Mouse (Mus musculus): ENCODE measurements around the gene Wwc1. TPM values are rescaled to one million over a fixed set of nuclear protein-coding genes. Genes with fewer than 3 reads are reported as not detected.

The Wwc1 gene
- total RNA-seq, 2 experiments from 2014 or later, result 1.3 to 1.5 TPM

GRCm38 (mm10) chr11:35899946-35900345 is 80.4 kb downstream of the Wwc1 start:
- intact Hi-C loops (cut with DNase I), result no loop called here
- no peak for DNase-seq (ENCODE audit: low spot score)

GRCm38 (mm10) chr11:35893454-35893853 is 86.9 kb downstream of the Wwc1 start:
- no peak for DNase-seq (ENCODE audit: low spot score)
- intact Hi-C loops (cut with DNase I), result no loop called here

- DNase-seq (ENCODE audit: low spot score), result no peak
- intact Hi-C loops (cut with DNase I), result no loop called here
These were observed 87.3 kb downstream of the Wwc1 start for GRCm38 (mm10) chr11:35893018-35893421.

- intact Hi-C loops (cut with DNase I), result no loop called here
- DNase-seq (ENCODE audit: low spot score), result no peak
These were observed 88.0 kb downstream of the Wwc1 start for GRCm38 (mm10) chr11:35892293-35892692.

DNA sequence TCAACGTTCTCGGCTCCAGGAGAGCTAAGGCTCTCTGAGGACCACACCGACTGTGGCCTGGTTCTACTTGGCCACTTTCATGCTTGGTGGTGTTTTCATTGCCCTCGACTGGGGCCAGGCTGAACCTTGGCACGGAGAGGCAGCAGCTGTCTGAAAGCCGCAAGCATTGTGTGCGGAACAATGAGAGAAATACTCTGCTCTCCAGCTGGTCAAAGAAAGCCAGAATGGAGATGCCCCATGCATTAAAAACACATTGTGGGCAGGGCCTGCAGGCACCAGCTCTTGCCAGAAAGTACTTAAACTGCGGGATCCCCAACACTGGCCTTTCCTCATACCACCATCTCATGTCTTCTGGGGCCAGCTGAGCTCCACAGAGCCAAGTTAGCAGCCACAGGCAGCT is 91.5 kb downstream of the Wwc1 start:
- intact Hi-C loops (cut with DNase I), result no loop called here
- no peak for DNase-seq (ENCODE audit: low spot score)

DNA sequence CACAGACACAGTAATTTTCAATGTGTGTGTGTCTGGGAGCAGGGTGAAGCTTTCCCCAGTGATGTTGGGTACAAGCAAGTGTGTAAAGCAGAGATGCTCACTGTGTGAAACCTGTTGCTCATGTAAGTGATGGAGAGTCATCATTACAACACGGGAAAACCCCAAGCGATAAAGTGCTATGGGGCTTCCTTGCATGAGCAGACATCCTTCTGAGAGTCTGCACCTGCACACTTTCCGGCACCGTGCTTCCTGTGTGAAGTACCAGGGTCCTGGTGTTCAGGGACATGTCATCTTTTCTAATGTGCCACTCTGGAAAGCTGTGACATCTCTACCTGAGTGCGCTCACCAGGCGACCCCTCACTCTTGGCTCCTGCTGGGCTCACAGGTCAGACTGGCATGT is 97.5 kb downstream of the Wwc1 start:
- no peak for DNase-seq (ENCODE audit: low spot score)
- intact Hi-C loops (cut with DNase I), result no loop called here

- intact Hi-C loops (cut with DNase I), result no loop called here
- no peak for DNase-seq (ENCODE audit: low spot score)
These were observed 101.8 kb downstream of the Wwc1 start for GRCm38 (mm10) chr11:35878559-35878897.

GRCm38 (mm10) chr11:35877651-35878558 is 102.4 kb downstream of the Wwc1 start:
- DNase-seq (ENCODE audit: low spot score), result no peak
- intact Hi-C loops (cut with DNase I), result no loop called here

DNA sequence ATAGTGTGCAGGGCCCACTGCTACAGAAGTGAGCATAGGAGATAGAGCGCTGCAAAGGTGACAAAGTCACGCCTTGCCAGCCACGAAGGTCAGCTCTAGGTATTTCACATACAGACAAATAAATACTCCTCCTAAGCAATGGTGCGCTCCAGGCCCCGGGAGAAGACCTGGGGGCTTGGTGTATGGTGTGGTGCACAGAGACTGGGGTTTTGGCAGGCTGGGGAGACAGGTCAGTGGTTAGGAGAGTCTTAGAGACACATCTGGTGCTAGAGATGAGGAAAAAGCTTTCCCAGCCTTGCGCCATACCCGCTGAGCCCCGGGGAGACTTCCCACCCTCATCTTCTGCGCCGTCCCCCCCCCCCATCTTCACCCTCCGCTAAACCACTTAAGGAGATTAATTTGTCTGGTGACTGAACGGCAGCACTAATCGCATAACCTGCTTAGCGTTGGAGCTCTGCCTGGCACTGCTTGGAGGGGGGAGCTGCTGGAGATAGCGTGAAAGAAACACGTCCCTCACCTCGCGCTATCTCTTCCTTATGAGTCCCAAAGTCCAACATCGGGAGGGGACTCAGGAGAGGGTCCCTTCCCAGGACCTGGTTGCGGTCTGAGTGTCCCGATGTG is 106.6 kb downstream of the Wwc1 start:
- intact Hi-C loops (cut with DNase I), result no loop called here
- no peak for DNase-seq (ENCODE audit: low spot score)

DNA sequence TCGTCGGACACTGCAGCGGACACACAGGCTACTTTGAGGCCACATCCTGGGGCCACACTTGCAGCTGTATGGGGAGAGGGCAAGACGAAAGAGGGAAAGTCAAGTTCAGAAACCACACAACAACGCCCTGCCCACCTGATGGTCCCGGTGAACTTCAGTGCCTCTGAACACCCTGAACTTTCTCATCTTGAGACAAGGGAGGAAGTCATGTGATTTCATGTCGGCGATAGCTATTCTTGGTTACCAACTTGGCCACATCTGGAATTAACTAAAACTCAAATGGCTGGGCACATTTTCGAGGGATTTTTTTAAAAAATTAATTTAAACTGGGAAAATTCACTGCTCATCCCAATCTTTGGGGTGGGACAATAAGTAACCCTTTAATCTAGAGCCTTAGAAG is 109.4 kb downstream of the Wwc1 start:
- intact Hi-C loops (cut with DNase I), result no loop called here
- no peak for DNase-seq (ENCODE audit: low spot score)

- intact Hi-C loops (cut with DNase I), result no loop called here
- no peak for DNase-seq (ENCODE audit: low spot score)
These were observed 114.2 kb downstream of the Wwc1 start for GRCm38 (mm10) chr11:35866140-35866539.

- intact Hi-C loops (cut with DNase I), result no loop called here
- DNase-seq (ENCODE audit: low spot score), result no peak
These were observed 115.2 kb downstream of the Wwc1 start for GRCm38 (mm10) chr11:35864981-35865604.

GRCm38 (mm10) chr11:35863653-35864052 is 116.7 kb downstream of the Wwc1 start:
- intact Hi-C loops (cut with DNase I), result no loop called here
- DNase-seq (ENCODE audit: low spot score), result no peak

DNA sequence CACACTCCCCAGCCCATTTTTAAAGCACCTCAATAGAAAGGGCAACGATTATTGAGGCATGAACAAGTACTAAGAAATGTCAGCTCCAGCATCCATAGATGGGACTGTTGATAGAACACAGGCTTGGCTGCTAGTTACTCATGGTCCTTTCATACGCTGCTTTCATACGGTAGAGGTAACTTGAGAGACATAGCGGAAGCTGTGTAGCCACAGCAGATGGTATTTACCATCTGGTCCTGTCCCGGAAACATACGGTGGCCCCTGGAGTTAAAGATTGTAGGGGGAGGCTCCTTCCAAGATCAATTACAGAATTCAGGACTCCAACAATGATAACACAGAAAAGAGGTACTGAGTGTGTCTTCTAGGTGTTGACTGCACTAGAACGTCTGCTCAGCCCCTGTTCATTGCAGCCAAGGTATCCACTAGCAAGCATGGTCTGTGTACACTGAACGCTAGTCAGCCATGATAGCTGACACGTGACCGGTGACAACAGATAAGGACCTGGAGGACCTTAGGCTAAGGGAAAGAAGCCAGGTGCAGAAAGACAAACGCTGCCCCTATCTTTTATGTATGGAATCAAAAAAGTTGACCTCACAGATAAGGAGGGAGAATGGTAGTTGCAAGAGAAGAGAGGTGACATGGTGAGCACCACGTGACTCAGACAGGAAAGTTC is 122.8 kb downstream of the Wwc1 start:
- intact Hi-C loops (cut with DNase I), result no loop called here
- DNase-seq (ENCODE audit: low spot score), result no peak

DNA sequence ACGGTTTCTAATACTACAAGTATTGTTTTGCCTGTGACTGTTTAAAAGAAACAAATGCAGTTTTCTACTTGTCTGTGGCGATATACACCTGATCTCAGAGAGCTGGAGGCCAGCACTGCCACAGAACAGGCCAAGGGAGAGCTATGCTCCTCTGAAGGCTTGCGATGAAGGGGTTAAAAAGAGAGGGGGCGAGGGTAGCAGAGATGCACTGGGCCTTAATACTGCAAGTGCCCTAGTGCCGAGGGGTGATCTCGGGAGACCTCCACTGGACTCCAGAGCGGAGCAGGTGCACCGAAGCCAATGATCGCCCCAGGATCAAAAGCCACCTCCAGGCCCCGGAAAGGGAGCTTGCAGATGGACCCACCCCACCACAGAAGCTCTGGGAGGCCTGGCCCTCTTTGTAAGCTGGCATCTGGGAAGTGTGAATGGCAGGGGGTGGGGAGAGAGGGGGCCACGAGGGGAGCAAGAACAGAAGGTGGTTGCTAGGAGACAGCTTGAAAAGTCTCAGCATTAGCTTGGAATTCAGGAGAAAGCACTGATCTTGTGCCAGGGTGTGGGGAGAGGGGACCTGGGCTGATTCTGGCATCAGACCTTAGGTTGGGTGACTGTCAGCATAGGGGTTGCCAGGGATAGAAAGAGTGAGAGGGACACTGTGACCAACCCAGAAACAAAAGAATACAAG is 123.8 kb downstream of the Wwc1 start:
- no peak for DNase-seq (ENCODE audit: low spot score)
- intact Hi-C loops (cut with DNase I), result no loop called here

DNA sequence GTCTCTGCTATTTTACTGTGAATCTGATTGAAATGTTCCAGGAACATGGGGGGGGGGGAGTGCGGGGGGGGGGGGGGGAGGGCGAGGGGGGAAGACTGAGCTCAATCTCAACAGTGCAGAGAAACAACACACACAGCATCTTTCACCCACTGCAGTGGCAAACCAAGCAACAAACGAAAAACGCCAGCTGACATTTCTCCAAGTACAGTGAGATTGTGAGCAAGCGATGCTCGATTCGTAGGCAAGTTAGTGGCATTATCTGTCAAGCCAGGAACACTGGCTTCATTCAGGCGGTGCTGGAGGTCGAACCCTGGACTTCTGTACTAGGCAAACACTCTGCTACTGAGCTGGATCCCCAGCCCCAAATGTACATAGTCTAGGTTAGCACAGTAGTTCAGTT is 124.8 kb downstream of the Wwc1 start:
- intact Hi-C loops (cut with DNase I), result no loop called here
- no peak for DNase-seq (ENCODE audit: low spot score)

GRCm38 (mm10) chr11:35854941-35855340 is 125.4 kb downstream of the Wwc1 start:
- DNase-seq (ENCODE audit: low spot score), result no peak
- intact Hi-C loops (cut with DNase I), result no loop called here

- intact Hi-C loops (cut with DNase I), result no loop called here
- no peak for DNase-seq (ENCODE audit: low spot score)
These were observed 126.7 kb downstream of the Wwc1 start for GRCm38 (mm10) chr11:35853651-35854050.

DNA sequence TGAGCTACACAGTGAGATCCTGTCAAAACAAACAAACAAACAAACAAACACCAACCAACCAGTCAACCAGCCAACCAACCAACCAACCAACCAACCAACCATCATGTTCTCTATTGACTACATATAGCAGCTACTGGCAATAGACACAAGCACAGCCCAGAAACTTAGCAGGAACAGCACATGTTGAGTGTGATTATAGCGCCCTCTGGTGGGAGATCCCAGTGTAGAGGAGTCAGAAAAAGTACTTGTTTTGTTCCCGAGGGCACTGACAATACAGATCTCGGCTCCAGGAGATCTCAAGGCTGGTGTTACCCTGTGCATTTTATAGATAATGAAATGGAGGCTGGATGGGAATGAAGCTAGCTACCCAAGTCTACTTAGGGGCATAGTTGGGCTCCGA is 127.6 kb downstream of the Wwc1 start:
- no peak for DNase-seq (ENCODE audit: low spot score)

DNA sequence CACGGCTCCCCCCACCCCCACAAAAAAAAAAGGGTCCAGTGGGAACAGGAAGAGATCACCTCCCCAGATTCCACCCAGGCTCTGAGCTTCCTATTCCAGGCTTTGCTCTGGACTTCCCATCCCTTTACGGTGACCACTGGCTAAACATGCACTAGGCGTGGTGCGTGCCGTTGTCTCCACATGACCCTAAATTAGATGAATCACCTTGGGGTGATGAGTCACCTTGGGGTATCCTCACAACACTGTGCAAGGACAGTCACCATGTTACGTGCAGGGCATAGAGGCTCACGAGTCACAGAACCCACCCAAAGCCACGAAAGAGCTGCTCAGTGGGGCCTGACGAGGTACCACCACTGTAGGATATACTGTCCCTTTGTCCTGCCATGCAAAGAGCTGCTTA is 136.0 kb downstream of the Wwc1 start:
- intact Hi-C loops (cut with DNase I), result loop anchor here (5.0 kb wide), 1 partner anchor 158 kb away; no protein-coding TSS in a partner anchor
- DNase-seq (ENCODE audit: low spot score), result no peak

More for the DNA sequence above, 127.6 kb downstream of the Wwc1 start:
- intact Hi-C loops (cut with DNase I), result no loop called here
